Mouse (Mus musculus): ENCODE data around the gene Tmem59.

GRCm38 (mm10) chr4:107150991-107151390 is 27.2 kb upstream of the Tmem59 start:
- no peak for TF ChIP-seq CTCF (IDR thresholded peaks at IDR 0.05; ENCODE audit: low read depth)
- TF ChIP-seq EP300 (optimal IDR thresholded peaks at IDR 0.05), result no peak
